Mouse (Mus musculus) E14TG2a.4 (cell line): ENCODE measurements around the gene Pdxp.

Source experiments
- H3K27me3 ChIP-seq: 2 replicates; pipeline ENCODE4 v1.6.1; 2014; ENCODE audit warnings: low read length, control low read depth; ENCODE audit not compliant: insufficient read depth
- H3K36me3 ChIP-seq: 2 replicates; pipeline ENCODE4 v1.6.1; 2014; ENCODE audit warnings: low read length, control low read depth; ENCODE audit not compliant: insufficient read depth
- H3K4me1 ChIP-seq: replicated peaks from 2 replicates; pipeline ENCODE4 v1.6.1; 2014; ENCODE audit warnings: low read depth, low read length, control low read depth
- H3K4me3 ChIP-seq: replicated peaks from 2 replicates; pipeline ENCODE4 v1.5.1; 2014; ENCODE audit warnings: mild to moderate bottlenecking, low read length
- H3K9me3 ChIP-seq: 2 replicates; pipeline ENCODE4 v1.6.1; 2014; ENCODE audit warnings: low read length, control low read depth
- CTCF ChIP-seq: conservative IDR thresholded peaks from 2 replicates; pipeline ENCODE4 v1.5.1; 2014; ENCODE audit warnings: low read length
- NANOG ChIP-seq: IDR thresholded peaks from 2 replicates; pipeline ENCODE4 v1.6.1; 2014; ENCODE audit warnings: borderline replicate concordance, low read length, mixed read lengths
- POU5F1 ChIP-seq: IDR thresholded peaks from 2 replicates; pipeline ENCODE4 v1.6.1; 2014; ENCODE audit warnings: low read length, borderline replicate concordance

Pdxp gene

GRCm38 (mm10) chr15:78956351-78956750 lies 42.6 kb downstream of the Pdxp start:
- H3K4me1 ChIP-seq: peaks cover 35% of the 10 kb centered on the region
- H3K27me3 ChIP-seq: peaks cover 16% of the 10 kb centered on the region
- TF ChIP-seq POU5F1 (no peak), CTCF (peak; percentile 57)
- no peak overlapping the region for H3K4me3 ChIP-seq
- no peaks in the 10 kb centered on the region for H3K9me3 ChIP-seq
- peaks cover 12% of the 10 kb centered on the region for H3K36me3 ChIP-seq

- Histone ChIP-seq H3K9me3 (no peaks in the 10 kb centered on the region), H3K4me3 (peak overlapping the region; percentile 64), H3K36me3 (peaks cover 16% of the 10 kb centered on the region), H3K27me3 (peaks cover 16% of the 10 kb centered on the region), H3K4me1 (peaks cover 35% of the 10 kb centered on the region)
- TF ChIP-seq CTCF: no peak
- TF ChIP-seq POU5F1: no peak
- TF ChIP-seq NANOG: no peak
These were observed 43.3 kb downstream of the Pdxp start for GRCm38 (mm10) chr15:78957021-78957420.

- peaks cover 16% of the 10 kb centered on the region for H3K36me3 ChIP-seq
- peaks cover 16% of the 10 kb centered on the region for H3K27me3 ChIP-seq
- peak overlapping the region; percentile 17; the same call in 1 of the 2 replicates for H3K4me3 ChIP-seq
- H3K4me1 ChIP-seq: peaks cover 50% of the 10 kb centered on the region
- H3K9me3 ChIP-seq: no peaks in the 10 kb centered on the region
- TF ChIP-seq NANOG: no peak
- no peak for TF ChIP-seq POU5F1
- TF ChIP-seq CTCF: no peak
These were observed 45.8 kb downstream of the Pdxp start for GRCm38 (mm10) chr15:78959537-78959936.

- H3K4me1 ChIP-seq: peaks cover 50% of the 10 kb centered on the region
- H3K4me3 ChIP-seq: no peak overlapping the region
- peaks cover 16% of the 10 kb centered on the region for H3K27me3 ChIP-seq
- peaks cover 16% of the 10 kb centered on the region for H3K36me3 ChIP-seq
- no peak for TF ChIP-seq NANOG
- no peak for TF ChIP-seq CTCF
- TF ChIP-seq POU5F1: no peak
- no peaks in the 10 kb centered on the region for H3K9me3 ChIP-seq
These were observed 46.4 kb downstream of the Pdxp start for GRCm38 (mm10) chr15:78960088-78960487.

GRCm38 (mm10) chr15:78962885-78963284 lies 49.2 kb downstream of the Pdxp start:
- Histone ChIP-seq H3K9me3 (no peaks in the 10 kb centered on the region), H3K36me3 (peaks cover 16% of the 10 kb centered on the region), H3K4me1 (peaks cover 52% of the 10 kb centered on the region), H3K4me3 (no peak overlapping the region), H3K27me3 (peaks cover 32% of the 10 kb centered on the region)
- peak; percentile 62 for TF ChIP-seq CTCF
- TF ChIP-seq NANOG: no peak
